Mouse (Mus musculus) embryonic fibroblast, embryonic 13.5 days (primary cell): ENCODE results near the gene Cuedc2. TPM values are rescaled to one million over a fixed set of nuclear protein-coding genes. Genes with fewer than 3 reads are reported as not detected.

Source experiments
- H3K27ac ChIP-seq: 2 replicates; pipeline ENCODE4 v1.5.1; 2012; ENCODE audit warnings: low read length, control low read depth, inconsistent platforms; ENCODE audit not compliant: insufficient read depth
- H3K4me1 ChIP-seq: 2 replicates; pipeline ENCODE4 v1.6.1; 2011; ENCODE audit warnings: low read length; ENCODE audit not compliant: control insufficient read depth, insufficient read depth
- H3K4me3 ChIP-seq: 2 replicates; pipeline ENCODE4 v1.5.1; 2011; ENCODE audit warnings: mild to moderate bottlenecking, control low read depth, low read length; ENCODE audit not compliant: insufficient read depth
- CTCF ChIP-seq: IDR thresholded peaks from 2 replicates; pipeline ENCODE4 v1.5.1; 2011; ENCODE audit warnings: mild to moderate bottlenecking, control low read depth, low read length, moderate library complexity, borderline replicate concordance; ENCODE audit not compliant: insufficient read depth
- POLR2A ChIP-seq: IDR thresholded peaks from 2 replicates; pipeline ENCODE4 v1.6.1; 2011; ENCODE audit warnings: low read depth, mild to moderate bottlenecking, control low read depth, low read length, moderate library complexity
- polyA plus RNA-seq: library from polyadenylated mRNA; stranded (reverse); fragments of >200 nt; gene quantifications from 2 replicates; pipeline ENCODE4 v1.2.4, GENCODE M21; 2011; ENCODE audit warnings: low read depth; ENCODE audit not compliant: missing spikeins, insufficient read length

Gene Cuedc2
- polyA plus RNA-seq, 1 experiment: 67.7 TPM

DNA sequence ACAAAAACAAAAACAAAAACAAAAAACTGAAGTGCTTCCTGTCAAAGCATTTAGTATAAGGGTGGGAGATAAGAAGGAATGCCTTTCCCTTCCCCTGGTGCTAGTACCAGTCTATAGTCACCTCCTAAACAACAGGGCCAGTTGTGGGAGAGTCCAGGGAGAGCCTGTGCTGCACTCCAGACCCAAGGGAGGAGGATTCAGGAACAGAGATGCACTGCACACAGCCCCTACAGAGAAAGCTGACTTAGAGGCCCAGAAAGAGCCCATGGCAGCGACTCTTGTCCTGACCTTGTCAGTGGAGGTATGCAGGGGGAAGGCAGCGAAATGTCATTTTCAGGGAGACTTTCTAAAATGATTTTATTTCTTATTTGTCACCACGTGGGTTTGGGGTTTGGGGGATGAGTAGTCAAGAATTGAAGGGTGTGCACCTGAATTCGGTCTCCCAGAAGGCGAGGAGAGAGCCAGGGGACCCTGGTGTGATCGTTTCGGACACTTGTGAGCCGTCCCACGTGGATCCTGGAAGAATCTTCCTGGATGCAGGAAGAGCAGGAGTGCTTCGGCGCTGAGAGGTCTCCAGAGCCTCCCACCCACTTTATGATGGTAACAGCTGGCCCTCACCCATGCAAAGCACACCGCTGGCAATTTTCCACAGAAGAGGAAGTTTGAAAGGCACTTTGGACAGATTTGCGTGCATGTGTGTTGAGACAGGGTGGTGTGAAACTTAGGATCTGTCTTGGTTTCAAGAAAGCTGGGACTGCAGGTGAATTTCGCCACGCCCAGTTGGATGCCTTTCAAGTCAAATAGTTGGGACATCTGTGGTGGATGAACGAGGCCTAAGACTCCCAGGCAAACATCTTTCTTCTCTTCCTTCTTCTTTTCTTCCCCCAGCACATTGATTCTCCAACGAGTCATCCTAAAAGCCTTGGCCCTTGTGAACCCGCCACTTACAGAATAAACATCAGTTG lies 35.0 kb downstream of the Cuedc2 start:
- no peak overlapping the region for H3K27ac ChIP-seq
- peak overlapping the region; percentile 74 for H3K4me3 ChIP-seq

DNA sequence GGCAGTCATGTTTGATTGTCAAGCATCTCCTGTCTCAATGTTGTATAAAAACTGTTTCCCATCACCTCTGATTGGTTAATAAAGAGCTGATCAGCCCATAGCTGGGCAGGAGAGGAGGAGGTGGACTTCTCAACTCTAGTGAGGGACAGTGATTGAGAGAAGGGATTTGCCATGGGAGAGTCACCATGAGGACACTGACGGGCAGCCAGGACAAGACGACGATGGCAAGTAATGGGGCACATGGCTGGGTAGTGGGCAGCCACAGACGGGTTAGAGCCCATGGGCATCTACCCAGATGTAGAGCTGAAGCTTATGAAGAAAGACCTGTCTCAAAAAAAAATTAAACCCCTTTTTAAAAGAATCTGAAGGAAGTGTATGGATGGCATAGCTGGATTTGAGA lies 36.0 kb downstream of the Cuedc2 start:
- peaks cover 6% of the 10 kb centered on the region for H3K4me1 ChIP-seq
- no peak overlapping the region for H3K27ac ChIP-seq
- no peak for TF ChIP-seq POLR2A
- TF ChIP-seq CTCF: no peak
- no peak overlapping the region for H3K4me3 ChIP-seq

More for the DNA sequence above, 35.0 kb downstream of the Cuedc2 start:
- TF ChIP-seq POLR2A: no peak
- TF ChIP-seq CTCF: no peak
- H3K4me1 ChIP-seq: peaks cover 6% of the 10 kb centered on the region

DNA sequence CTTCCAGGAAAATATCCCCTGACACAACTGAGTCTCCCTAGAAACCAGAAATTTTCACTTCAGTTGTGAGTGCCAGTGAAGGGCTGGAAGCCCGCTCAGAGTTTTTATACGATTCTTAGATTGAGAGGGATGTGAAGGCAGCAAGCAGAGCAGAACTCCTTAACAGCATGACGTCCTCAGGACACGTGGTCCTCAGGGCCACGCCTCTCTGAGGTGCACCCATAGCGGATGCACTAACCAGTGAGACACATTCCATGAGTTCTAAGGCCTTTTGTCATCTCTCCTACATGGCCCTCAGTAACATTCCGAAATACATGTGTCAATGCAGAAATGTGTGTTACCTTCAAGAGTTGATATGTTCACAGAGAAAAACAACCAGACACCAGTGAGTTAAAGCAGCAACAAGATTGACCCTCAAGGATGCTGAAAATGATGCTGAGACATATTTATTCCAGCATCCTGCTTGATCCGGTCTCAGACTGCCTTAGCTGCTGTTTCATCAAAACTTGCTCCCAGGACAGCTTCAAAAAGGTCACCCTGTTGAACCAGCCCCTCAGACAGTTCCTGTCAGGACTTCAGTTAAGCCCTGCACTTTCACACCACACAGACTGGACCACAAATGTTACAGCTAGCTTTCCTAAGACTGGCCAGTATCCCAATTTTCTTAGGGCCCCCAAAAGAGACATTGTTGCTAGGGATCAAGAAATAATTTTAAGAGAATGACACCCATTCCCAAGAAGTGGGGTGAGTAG lies 38.0 kb downstream of the Cuedc2 start:
- H3K4me3 ChIP-seq: no peak overlapping the region
- no peak overlapping the region for H3K27ac ChIP-seq
- TF ChIP-seq POLR2A (no peak), CTCF (no peak)
- H3K4me1 ChIP-seq: peaks cover 6% of the 10 kb centered on the region

GRCm38 (mm10) chr19:46296938-46297337 lies 41.6 kb downstream of the Cuedc2 start:
- no peak for TF ChIP-seq POLR2A
- TF ChIP-seq CTCF: no peak
- Histone ChIP-seq H3K27ac (no peak overlapping the region), H3K4me3 (no peak overlapping the region), H3K4me1 (peaks cover 2% of the 10 kb centered on the region; the same call in 1 of the 2 replicates)

GRCm38 (mm10) chr19:46290535-46291105 lies 47.9 kb downstream of the Cuedc2 start:
- no peak overlapping the region for H3K27ac ChIP-seq
- H3K4me1 ChIP-seq: no peaks in the 10 kb centered on the region
- H3K4me3 ChIP-seq: no peak overlapping the region
- TF ChIP-seq CTCF: no peak
- no peak for TF ChIP-seq POLR2A

DNA sequence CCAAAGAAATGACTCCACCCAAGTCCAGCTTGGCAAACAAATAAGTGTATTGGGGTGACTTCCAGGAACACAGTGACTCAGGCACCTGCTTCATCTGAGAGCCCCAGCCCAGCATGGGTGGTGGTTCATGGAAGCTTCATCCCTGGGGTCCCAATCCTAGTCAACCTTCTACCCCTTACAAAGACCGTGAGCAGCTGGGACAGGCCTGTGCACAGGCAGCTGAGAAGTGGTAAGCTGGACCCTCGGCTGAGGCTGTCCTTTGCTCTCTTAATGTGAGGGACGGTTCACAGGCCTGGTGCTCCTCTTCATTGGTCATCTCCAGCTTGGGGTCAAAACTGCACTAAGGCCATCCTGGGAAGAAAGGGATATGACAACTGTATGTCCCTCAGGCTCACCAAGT lies 50.9 kb downstream of the Cuedc2 start:
- Histone ChIP-seq H3K4me1 (no peaks in the 10 kb centered on the region), H3K27ac (no peak overlapping the region), H3K4me3 (no peak overlapping the region)
- no peak for TF ChIP-seq CTCF
- TF ChIP-seq POLR2A: no peak

- Histone ChIP-seq H3K4me3 (no peak overlapping the region), H3K27ac (no peak overlapping the region), H3K4me1 (no peaks in the 10 kb centered on the region)
- no peak for TF ChIP-seq CTCF
- no peak for TF ChIP-seq POLR2A
Observed at GRCm38 (mm10) chr19:46286926-46287325, 51.6 kb downstream of the Cuedc2 start.

DNA sequence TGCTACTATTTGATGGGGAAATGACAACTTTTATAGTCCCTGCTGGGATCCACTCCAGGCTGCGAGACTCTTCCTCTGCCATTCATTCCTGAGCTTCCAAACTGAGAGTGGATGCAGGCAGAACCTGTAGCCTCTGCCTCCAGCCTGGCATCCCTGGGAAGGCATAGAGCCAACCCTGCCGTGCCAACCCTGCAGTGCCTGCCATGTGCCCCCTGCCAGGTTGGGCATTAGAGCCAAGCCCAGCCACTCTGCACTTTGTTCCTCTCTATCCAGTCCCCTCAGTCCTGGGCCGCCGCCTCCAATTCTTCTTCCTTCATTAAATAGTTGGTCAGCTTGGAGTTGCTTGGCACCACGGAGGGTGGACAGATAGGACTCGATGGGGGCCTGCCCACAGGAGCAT lies 52.5 kb downstream of the Cuedc2 start:
- TF ChIP-seq CTCF: no peak
- H3K4me3 ChIP-seq: no peak overlapping the region
- no peak overlapping the region for H3K27ac ChIP-seq
- no peaks in the 10 kb centered on the region for H3K4me1 ChIP-seq

DNA sequence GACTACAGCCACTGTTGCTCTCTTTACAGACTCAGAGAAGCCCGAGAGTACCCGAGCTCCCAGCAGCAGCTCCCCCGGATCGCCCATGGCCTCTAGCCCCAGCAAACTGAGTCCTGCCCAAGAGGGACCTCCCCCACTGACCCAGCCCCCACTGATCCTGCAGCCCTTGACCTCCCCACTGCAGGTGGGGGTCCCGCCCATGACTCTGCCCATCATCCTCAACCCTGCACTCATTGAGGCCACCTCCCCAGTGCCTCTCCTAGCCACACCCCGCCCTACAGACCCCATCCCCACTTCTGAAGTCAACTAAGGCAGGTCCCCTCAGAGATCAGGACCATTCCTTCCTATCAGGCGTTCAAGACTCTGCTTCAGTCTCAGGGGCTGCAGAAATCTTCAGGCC lies 52.9 kb downstream of the Cuedc2 start:
- Histone ChIP-seq H3K27ac (no peak overlapping the region), H3K4me1 (no peaks in the 10 kb centered on the region)
- TF ChIP-seq POLR2A (no peak), CTCF (no peak)

DNA sequence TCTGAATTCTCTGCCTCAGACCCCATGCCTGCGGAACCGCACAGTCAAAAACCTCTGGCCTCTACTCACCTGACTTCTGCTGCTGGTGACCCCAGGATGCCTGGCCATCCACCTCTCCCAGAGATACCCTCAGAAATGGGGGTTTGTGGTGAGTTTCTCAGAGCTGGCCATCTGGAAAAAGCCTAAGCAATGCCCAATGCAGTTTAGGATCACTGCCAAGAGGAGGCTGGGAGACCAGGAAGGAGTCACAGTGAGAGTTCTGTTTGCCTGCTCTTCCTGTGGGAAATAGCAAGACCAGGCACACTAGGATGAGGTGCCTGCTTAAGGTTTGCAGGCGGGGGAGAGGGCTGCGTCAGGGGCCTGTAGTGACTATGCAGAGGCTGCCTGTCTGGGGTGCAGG lies 53.8 kb downstream of the Cuedc2 start:
- TF ChIP-seq POLR2A (no peak), CTCF (no peak)
- H3K4me3 ChIP-seq: no peak overlapping the region
- no peak overlapping the region for H3K27ac ChIP-seq
- H3K4me1 ChIP-seq: no peaks in the 10 kb centered on the region

More for the DNA sequence above, 52.9 kb downstream of the Cuedc2 start:
- no peak overlapping the region for H3K4me3 ChIP-seq
